Mouse (Mus musculus) retina, postnatal 1 day (tissue): Measurements from ENCODE around the gene Kif11.

Experiments
- DNase-seq: peaks from one replicate; pipeline ENCODE4 v3.0.0-alpha.2; 2012

Gene Kif11

GRCm38 (mm10) chr19:37448212-37448611 lies 72.0 kb downstream of the Kif11 start:
- DNase-seq: no peak

DNA sequence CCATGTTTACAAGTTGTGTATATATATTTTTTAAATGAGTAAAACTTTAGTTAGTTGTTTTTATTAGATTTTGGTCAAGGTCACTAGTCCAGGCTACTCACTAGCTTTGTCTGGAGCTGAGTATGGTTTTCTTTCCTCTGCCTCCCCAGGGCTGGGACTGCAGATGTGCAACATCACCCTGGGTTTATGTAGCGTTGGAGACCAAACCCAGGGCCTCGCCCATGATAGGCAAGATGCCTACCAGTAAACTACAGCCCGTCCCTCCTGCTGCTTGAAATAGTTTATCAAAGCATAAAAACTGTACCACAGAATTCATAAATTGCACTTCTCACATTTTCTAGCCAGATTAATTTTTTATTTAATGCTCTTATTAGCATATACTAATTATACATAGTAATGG lies 73.0 kb downstream of the Kif11 start:
- no peak for DNase-seq

- no peak for DNase-seq
These were observed 79.3 kb downstream of the Kif11 start for GRCm38 (mm10) chr19:37455528-37455927.

DNA sequence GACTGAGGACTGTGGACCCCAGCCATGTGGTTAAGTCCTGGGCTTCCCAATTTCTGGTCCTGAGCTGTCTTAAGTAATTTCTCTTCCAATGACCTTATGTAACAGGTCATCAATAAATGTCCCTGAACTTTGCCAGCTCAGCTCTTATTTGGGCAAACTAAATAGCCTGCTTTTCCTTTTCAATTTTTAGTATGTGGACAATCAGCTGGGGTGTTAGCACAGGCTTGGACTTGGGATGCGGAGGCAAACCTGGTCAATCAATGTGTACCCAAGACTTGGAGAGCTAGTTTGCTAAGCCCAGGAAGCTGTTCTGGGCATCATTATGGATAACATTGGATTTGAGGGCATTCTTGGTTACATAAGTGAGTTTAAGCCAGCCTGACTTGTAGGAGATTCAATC lies 79.8 kb downstream of the Kif11 start:
- no peak for DNase-seq

DNA sequence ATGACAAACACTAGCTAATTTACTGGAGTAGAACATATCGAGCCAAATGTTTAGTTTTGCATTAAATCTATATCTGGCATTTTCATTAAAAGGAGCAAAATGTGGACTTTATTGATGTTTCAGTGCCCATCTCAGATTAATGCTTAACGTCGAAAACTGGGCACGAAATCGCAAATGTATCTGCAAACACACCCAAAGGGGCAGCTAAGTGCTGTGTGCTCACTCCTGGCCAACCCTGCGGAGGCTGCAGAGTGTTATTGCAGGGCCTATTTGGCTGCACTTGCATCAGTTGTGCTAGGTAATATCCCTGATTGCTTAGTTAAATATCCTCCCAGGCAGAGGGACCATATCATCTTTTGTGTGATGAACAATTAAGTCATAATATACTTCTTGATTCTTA lies 81.8 kb downstream of the Kif11 start:
- DNase-seq: no peak

DNA sequence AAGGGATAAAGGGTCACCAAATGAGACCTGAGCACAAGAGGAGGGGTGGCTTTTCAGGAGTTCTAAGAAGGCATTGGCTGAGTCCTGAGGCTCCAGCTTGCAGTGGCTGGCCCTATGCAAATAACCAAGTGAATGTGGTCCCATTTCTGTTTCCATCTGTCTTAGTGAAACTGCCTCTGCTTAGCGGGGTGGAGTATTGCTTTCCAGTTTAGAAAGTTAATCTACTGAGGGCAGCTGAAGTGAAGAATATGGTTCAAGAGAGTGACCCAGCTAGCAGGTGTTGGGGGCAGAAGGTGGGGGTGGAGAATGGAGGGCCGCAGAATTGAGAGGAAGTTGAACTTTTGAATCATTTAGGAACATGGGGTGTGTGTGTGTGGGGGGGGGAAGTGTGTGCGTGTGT lies 90.2 kb downstream of the Kif11 start:
- no peak for DNase-seq

DNA sequence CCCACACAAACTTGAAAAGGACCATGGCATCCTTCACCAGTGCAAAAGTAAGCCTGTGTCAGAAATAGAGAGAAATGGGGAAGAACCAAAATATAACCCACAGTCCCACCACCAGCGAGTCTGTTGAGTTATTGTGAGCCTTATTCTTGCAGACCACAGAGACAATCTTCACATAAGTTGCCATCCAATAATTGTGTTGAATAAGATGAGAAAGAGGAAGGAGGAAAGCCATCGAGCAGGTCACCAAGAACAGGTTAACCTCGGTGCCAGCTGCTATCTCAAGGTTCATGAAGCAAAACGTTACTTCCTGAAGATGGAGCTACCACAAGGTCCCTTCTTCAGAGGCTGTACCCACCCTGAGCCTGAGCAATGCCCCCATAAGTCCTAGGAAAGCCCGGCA lies 90.8 kb downstream of the Kif11 start:
- DNase-seq: no peak

DNA sequence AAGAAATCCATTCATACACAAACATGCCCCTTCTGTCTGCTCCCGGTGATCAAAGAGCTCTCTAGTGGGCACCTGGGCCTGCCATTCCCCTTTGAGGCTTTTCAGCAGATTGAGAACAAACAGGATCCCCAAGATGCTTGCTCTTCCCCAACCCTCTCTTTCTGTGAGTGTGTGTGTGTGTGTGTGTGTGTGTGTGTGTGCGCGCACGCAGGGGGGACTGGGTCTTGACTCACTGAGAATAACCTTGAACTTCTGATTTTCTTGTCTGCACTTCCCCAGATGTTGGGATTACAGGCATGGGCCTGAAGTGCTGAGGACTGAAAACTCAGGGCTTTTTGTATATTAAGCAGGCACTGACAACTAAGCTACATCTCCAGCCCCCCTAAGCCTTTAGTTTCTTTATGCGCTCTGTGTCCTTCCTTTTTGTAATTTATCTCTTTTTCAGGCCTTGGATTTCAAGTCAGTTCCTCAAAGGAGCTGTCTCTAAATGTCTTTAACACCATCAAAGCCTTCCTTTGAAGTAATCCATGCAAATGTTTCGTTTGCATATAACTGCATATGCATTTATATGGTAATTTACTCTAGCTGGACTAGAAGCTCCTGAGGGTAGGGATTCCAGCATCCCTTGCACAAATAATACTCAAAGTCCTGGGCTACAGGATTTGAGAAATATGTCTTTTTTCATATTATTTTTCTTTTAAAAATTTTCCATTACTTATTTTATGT lies 92.8 kb downstream of the Kif11 start:
- no peak for DNase-seq
